Mouse (Mus musculus): ENCODE results near the gene Eda2r. TPM values are rescaled to one million over a fixed set of nuclear protein-coding genes. Genes with fewer than 3 reads are reported as not detected.

Gene Eda2r
- polyA plus RNA-seq (2017; shearing (Covaris generic)) = not detected

GRCm38 (mm10) chrX:97377065-97377421, at the start of gene Eda2r:
Gene Eda2r, minus strand, starts transcription at chrX:97377216.

